In genomic region chr7:127876467-127877348, GRCm38 (mm10) we compare ENCODE assay signal across 8 mouse cellular contexts. TPM values are rescaled to one million over a fixed set of nuclear protein-coding genes. Genes with fewer than 3 reads are reported as not detected.
A peak's percentile ranks its signal among the peaks of the same experiment; 100 is the strongest.
DNase-seq lines count a peak whose midpoint lies in the region; ATAC-seq lines count a peak whose summit lies in the region.

Gene Zfp668 (minus strand): TSS chr7:127876828.

- H3K4me3 ChIP-seq in hindbrain, embryonic 12.5 days, result peak within 1 kb of the TSS; percentile 81

- peak within 1 kb of the TSS; percentile 96 for H3K27ac ChIP-seq in hindbrain, embryonic 12.5 days

- peak; percentile 61 for ATAC-seq in hindbrain, embryonic 12.5 days (ENCODE audit: low FRiP score)

- peaks cover 31% of the 10 kb centered on the region for H3K4me1 ChIP-seq in hindbrain, embryonic 12.5 days

- WGBS in hindbrain, embryonic 12.5 days, result under 1% methylated on average over 60 of the region's 60 CpGs

- H3K9me3 ChIP-seq in hindbrain, embryonic 12.5 days (replicated peaks), result no peaks in the 10 kb centered on the region

- H3K4me2 ChIP-seq in hindbrain, embryonic 12.5 days (replicated peaks), result peak within 1 kb of the TSS; percentile 86

- H3K36me3 ChIP-seq in hindbrain, embryonic 12.5 days, result peaks cover 46% of the 10 kb centered on the region

- peak; percentile 95 for DNase-seq in Muller cell, postnatal 12 days (ENCODE audit: inconsistent ontology term)
- DNase-seq in cerebellum, adult 9-11 months, result peak; percentile 89
- peak; percentile 78 to 95 for DNase-seq in frontal cortex, adult 2 months (ENCODE audit: extremely low spot score in 1 of 2, low spot score in 1 of 2)
- DNase-seq in layer of hippocampus, postnatal 14 days (ENCODE audit: low spot score in 2 of 2), result peak; percentile 94 to 95
- DNase-seq in lung, postnatal 14 days, result peak; percentile 92
- peak; percentile 92 for DNase-seq in retina, adult 2 months (ENCODE audit: low read depth, low spot score)
- DNase-seq in thymus, postnatal 36 days, result peak; percentile 84 to 85

- H3K27me3 ChIP-seq in hindbrain, embryonic 12.5 days, result no peaks in the 10 kb centered on the region

- H3K9ac ChIP-seq in hindbrain, embryonic 12.5 days, result peak within 1 kb of the TSS; percentile 96

RNA-seq across cellular contexts. Expression of gene Zfp668, which starts in this region (rescaled TPM):
- 13.9 and 15.1 TPM in 2 replicates for polyA plus RNA-seq in frontal cortex, adult 2 months (2012; rRNA removed)
- 37.4 and 37.5 TPM in 2 replicates for polyA plus RNA-seq in hindbrain, embryonic 12.5 days (2016; fragmentation: Nextera tagmentation; extraction: Ambion mirVana)
- total RNA-seq in layer of hippocampus, postnatal 14 days (2021), result 10 to 100 TPM; 22.4 to 23.9 TPM

Comparison
In these comparisons a context has a peak if more than half of its experiments do, and no peak if none do; other contexts are left out.
1. Peak in every context shown above with its lines: DNase-seq, ATAC-seq, H3K4me3 ChIP-seq and H3K27ac ChIP-seq.